Mouse (Mus musculus) gonadal fat pad, adult 2 months (tissue): Measurements from ENCODE around the gene Itgb3bp. TPM values are rescaled to one million over a fixed set of nuclear protein-coding genes. Genes with fewer than 3 reads are reported as not detected.
A peak's percentile ranks its signal among the peaks of the same experiment; 100 is the strongest.

Source experiments
- DNase-seq: peaks from one replicate; pipeline ENCODE4 v3.0.0-alpha.2; 2012; ENCODE audit warnings: low read depth
- polyA plus RNA-seq: library from polyadenylated mRNA; depleted of rRNA; stranded (reverse); fragments of >200 nt; gene quantifications from 2 replicates; pipeline ENCODE4 v1.2.3, GENCODE M21; 2012; rRNA removed

Gene Itgb3bp
- 1.0 and 1.1 TPM in 2 replicates for polyA plus RNA-seq

- peak; percentile 80 for DNase-seq
Observed at GRCm38 (mm10) chr4:99929613-99930517, at the start of gene Itgb3bp. Itgb3bp (minus strand) TSS chr4:99929813.

GRCm38 (mm10) chr4:99979326-99979725, 49.7 kb upstream of the Itgb3bp start:
- DNase-seq: no peak

GRCm38 (mm10) chr4:99974375-99974774, 44.8 kb upstream of the Itgb3bp start:
- DNase-seq: no peak

DNA sequence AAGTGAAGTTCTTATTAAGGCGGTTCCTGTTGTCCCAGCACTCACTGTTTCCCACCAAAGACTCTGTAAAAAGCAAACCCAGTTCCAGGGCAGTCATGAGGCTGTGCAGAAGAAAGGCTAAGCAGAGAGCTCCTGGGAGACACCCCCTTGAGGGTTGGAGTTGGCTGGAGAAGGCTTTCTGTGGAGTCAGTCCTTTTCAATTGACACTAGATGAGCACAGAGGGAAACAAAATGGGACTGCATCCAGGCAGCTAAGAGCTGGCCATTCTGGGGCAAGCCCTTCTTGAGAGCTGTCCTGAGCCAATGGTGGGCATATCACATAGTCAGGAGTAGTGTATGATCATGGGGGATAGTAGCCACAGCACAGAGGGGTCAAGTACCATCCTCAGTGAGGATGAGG, 44.3 kb upstream of the Itgb3bp start:
- DNase-seq: no peak

GRCm38 (mm10) chr4:99972886-99973285, 43.3 kb upstream of the Itgb3bp start:
- DNase-seq: no peak

GRCm38 (mm10) chr4:99970097-99970496, 40.5 kb upstream of the Itgb3bp start:
- no peak for DNase-seq

- no peak for DNase-seq
Observed at GRCm38 (mm10) chr4:99969328-99969727, 39.7 kb upstream of the Itgb3bp start.

DNA sequence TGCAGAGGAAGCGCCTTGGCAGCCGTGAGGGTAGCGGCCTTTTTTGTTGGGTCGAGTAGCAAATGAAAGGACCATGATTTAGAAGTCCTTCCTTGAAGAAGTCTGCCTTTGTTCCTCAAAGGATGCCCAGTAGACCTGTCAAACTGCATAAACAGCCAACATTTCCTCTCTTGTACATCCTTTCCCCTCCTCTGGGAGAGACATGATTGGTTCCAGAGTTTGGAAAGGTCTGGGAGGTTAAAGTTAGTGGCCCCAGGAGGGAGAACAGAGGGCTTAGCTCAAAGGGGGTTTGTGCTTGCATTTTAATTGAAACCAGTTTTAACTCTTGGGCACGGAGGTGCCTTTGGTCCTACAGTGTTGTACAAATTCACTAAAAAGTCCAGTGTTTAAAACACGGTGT, 36.9 kb upstream of the Itgb3bp start:
- DNase-seq: no peak

GRCm38 (mm10) chr4:99959308-99959707, 29.7 kb upstream of the Itgb3bp start:
- no peak for DNase-seq

- DNase-seq: no peak
Observed at GRCm38 (mm10) chr4:99958084-99958815, 28.6 kb upstream of the Itgb3bp start.

- no peak for DNase-seq
Observed at GRCm38 (mm10) chr4:99957186-99957585, 27.6 kb upstream of the Itgb3bp start.

GRCm38 (mm10) chr4:99955396-99955795, 25.8 kb upstream of the Itgb3bp start:
- no peak for DNase-seq

DNA sequence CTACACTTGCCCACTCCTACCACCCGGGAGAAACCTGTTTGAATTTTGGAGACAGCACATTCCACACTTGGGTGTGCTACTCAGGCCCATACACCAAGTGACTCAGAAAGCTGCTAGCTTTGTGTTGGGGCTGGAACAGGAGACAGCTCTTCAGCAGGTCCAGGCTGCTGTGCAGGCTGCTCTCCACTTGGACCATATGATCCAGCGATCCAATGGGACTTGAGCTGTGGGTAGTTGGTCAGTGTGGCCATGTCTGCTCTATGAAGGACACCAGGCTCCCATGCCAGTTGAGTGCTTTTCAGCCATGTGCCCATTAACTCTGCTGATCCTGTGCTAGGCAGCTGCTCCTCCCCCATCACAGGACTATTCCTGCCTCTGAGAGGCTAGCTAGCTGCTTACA, 24.3 kb upstream of the Itgb3bp start:
- no peak for DNase-seq

DNA sequence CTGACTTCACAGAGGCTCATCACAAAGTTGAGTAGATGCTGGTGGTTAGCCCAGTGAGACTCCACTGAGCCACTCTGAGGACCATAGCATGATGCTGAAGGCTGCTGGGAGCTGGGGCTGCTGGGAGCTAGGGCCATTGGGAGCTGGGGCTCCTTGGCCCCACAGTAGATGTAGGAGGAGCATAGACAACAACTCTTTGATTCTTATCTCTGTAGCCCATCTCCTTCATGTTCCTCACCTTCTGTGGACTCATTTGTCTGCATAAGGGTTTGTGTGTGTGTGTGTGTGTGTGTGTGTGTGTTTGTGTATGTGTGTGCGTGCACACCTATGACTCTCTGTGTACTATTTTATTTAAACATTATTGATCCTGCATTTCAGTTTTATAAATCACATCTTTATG, 18.3 kb upstream of the Itgb3bp start:
- DNase-seq: no peak

- DNase-seq: no peak
Observed at GRCm38 (mm10) chr4:99947192-99947591, 17.6 kb upstream of the Itgb3bp start.

DNA sequence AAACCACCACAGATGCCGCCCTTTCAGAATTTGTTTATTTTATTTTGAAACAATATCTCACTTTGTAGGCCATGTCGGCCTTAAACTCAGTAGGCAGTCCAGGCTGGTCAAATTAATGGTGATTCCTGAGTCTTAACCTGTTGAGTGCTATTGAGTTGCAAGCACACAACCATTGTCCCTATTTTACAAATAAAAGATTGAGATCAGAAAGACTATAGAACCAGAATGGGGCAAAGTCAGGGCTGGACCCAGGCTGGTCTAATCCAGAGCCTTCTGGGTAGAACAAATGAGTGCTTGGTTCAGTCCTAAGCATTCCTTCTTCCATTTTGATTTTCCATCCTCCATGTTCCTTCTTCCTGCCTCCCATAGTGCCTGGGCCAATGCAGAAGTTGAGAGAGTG, 16.9 kb upstream of the Itgb3bp start:
- no peak for DNase-seq

DNA sequence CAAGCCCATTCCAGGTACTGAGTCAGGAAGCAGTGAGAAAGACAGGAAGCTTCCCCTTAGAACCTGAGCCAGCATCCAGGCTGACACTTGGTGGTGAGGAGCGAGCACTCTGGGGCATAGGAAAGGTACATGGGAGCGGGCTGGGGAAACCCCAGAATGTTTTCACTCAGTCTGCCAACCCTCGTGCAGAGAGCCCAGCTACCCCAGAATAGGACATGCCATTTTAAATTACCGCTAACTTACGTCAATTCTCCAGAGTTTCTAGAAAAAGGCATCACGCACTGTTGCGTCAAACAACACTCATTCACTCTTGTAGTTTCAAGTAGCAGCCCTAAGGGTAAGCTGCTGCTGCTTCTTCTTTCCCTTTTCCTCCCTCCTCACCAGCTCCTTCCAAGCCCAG, 15.4 kb upstream of the Itgb3bp start:
- no peak for DNase-seq

DNA sequence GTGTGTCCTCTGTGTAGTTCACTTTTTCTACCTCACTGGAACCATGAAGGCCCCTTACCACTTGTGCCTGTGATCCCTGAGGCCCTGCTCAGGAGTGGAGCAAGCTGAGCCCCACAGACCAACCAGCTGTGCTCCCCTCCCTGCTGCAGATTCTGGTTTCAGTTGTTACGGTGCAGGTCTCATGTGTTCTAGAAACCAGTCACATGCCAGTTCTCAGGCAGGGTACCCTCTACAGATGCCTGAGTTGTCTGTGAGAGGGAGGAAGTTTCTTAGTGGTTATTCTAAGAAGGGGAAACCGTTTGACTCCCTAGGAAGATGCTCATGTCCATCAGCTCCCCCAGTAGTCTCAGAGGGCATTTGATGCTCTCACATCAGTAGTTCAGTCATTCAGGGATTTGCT, 15.0 kb upstream of the Itgb3bp start:
- no peak for DNase-seq

DNA sequence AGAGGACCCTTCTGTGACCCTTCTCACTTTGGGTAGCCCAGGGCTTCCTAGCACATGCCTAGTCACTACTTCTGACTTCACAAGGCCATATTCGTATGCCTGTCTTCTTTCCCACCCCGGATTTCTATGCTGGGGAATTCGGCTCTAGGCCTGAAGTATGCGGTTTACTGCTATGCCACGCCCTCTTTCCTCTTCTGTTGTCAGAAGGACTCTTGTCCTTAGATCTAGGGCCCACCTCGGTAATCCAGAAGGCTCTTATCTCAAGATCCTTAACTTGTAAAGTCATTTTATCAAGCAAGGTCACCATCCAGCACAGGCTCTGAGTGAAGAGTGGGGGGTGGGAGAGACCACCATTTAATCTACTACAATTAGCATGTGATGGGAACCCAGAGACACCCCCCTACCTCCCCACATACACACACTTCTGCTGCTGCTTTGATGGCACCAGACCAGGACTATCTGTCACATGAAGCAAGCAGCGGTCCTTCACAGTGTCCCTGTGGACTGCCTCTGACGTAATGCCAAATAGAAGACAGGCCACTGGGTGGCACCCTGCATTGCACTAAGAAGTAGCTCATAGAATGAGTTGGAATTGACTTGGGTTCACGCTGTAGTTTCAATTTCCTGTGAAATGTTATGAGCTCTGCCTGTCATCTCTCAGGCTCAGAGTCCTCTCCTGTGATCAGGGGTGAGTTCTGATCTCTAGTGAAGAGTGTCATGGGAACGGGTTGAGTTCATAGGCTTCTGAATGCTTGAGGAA, 12.2 kb upstream of the Itgb3bp start:
- DNase-seq: no peak

DNA sequence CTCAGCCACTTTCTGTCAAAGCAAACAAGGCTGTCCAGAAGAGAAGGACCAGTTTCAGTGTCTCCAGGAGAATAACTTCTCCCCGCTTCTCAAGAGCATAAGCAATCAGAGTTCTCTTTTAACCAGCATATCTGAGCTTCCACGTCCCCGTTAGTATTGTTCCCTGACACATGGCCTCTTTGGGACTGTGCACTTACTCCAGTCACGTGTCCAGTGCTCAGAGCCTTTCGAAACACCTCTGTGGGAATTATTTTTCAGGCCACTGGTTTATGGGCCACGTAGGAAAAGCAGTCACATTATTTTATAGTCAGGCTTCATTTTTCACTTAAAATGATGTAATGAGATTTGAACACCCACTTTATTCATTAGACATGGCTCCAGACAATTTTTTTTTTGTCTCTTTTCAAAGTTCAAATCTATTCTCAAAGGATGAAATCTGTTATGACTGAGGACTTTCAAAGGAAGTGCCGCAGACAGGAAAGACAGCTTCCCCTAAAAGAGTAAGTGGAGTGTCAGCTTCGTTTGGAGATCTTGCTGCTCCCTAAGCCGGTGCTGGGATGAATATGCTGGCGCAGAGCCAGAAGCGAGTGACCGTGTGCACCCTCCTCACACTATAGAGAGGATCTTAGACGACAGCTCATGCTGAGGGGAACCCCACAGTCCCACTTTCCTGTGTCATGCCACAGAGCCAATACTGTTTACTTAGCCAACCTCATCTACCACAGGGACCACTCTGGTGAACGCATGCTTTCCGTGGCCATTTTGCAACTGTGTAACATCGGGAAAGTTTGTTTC, 10.3 kb upstream of the Itgb3bp start:
- no peak for DNase-seq

GRCm38 (mm10) chr4:99936278-99936677, 6.7 kb upstream of the Itgb3bp start:
- DNase-seq: no peak
